ENCODE assay signal across 24 mouse cellular contexts in genomic region chr5:123522166-123522565, GRCm38 (mm10). TPM values are rescaled to one million over a fixed set of nuclear protein-coding genes. Genes with fewer than 3 reads are reported as not detected.
DNase-seq lines count a peak whose midpoint lies in the region; ATAC-seq lines count a peak whose summit lies in the region.
"Had no signal": no experiment of that assay in that cellular context is flagged by ENCODE, and none has a peak within 500 bp of the region (broad histone marks: within the 10 kb centered on the region; RNA-seq: fewer than 3 reads in every experiment).

No protein-coding gene starts in this region.

- H3K4me2 ChIP-seq in heart, embryonic 13.5 days: 0 out of 2 replicates have a peak overlapping the region, but pooled peaks have one; percentile 95
- H3K4me2 ChIP-seq in heart, embryonic 11.5 days: no peak overlapping the region
- H3K4me2 ChIP-seq in neural tube, embryonic 13.5 days: peak overlapping the region; percentile 92; the same call in 1 of the 2 replicates
- H3K4me2 ChIP-seq in liver, embryonic 15.5 days: peak overlapping the region; percentile 96

- no peak for ATAC-seq in heart, embryonic 13.5 days (ENCODE audit: extremely low read depth, insufficient number of reproducible peaks, low FRiP score, low TSS enrichment)
- ATAC-seq in heart, embryonic 11.5 days (replicated peaks; ENCODE audit: insufficient number of reproducible peaks, low FRiP score, low TSS enrichment): no peak
- no peak for ATAC-seq in neural tube, embryonic 13.5 days (ENCODE audit: low read depth)
- ATAC-seq in liver, embryonic 15.5 days (ENCODE audit: insufficient read depth): no peak
- ATAC-seq: CD4-positive, CD25-positive, alpha-beta regulatory T cell, adult 4 months; forebrain, embryonic 15.5 days; inflammation-experienced regulatory T-cells, adult 6 months had no signal

- WGBS in heart, embryonic 13.5 days: 69% methylated on average over 1 of the region's 1 CpGs
- 68% methylated on average over 1 of the region's 1 CpGs for WGBS in heart, embryonic 11.5 days (ENCODE audit: insufficient replicate concordance)
- WGBS in neural tube, embryonic 13.5 days: 88% methylated on average over 1 of the region's 1 CpGs
- 43% methylated on average over 1 of the region's 1 CpGs for WGBS in liver, embryonic 15.5 days (ENCODE audit: insufficient replicate concordance)

- H3K9ac ChIP-seq in heart, embryonic 13.5 days: peak overlapping the region; percentile 25; the same call in 1 of the 2 replicates
- no peak overlapping the region for H3K9ac ChIP-seq in heart, embryonic 11.5 days (ENCODE audit: low read depth, low read length)
- 0 out of 2 replicates have a peak overlapping the region, but pooled peaks have one; percentile 26 for H3K9ac ChIP-seq in neural tube, embryonic 13.5 days
- H3K9ac ChIP-seq in liver, embryonic 15.5 days: no peak overlapping the region; the same call in 1 of the 2 replicates
- H3K9ac ChIP-seq: embryonic facial prominence, embryonic 15.5 days had no signal

- peak; percentile 7 for DNase-seq in cerebellum, adult 9-11 months
- DNase-seq in cerebellum, postnatal 4 days (ENCODE audit: low spot score in 2 of 2): no peak
- DNase-seq in neural tube, embryonic 10.5 days (ENCODE audit: extremely low spot score, low spot score): no peak
- DNase-seq in adrenal gland, adult 18-20 months (ENCODE audit: low spot score in 2 of 2): no peak
- DNase-seq: cerebellum, adult 8-10 months; kidney, adult 8-10 months; lung, postnatal 14 days had no signal

- H3K27ac ChIP-seq in heart, embryonic 13.5 days (replicated peaks): no peak overlapping the region
- H3K27ac ChIP-seq in heart, embryonic 11.5 days (ENCODE audit: low read depth, low read length): no peak overlapping the region
- H3K27ac ChIP-seq in neural tube, embryonic 13.5 days (replicated peaks): no peak overlapping the region
- H3K27ac ChIP-seq in liver, embryonic 15.5 days (replicated peaks): no peak overlapping the region
- H3K27ac ChIP-seq: embryonic facial prominence, embryonic 15.5 days; forebrain, embryonic 15.5 days had no signal

- H3K27me3 ChIP-seq in heart, embryonic 13.5 days (replicated peaks): no peaks in the 10 kb centered on the region
- no peaks in the 10 kb centered on the region for H3K27me3 ChIP-seq in heart, embryonic 11.5 days (ENCODE audit: control insufficient read depth, insufficient read depth, low read length)
- H3K27me3 ChIP-seq in neural tube, embryonic 13.5 days: no peaks in the 10 kb centered on the region
- H3K27me3 ChIP-seq in liver, embryonic 15.5 days: no peaks in the 10 kb centered on the region
- H3K27me3 ChIP-seq: embryonic facial prominence, embryonic 15.5 days; forebrain, embryonic 15.5 days; megakaryocyte, embryonic 14.5 days had no signal

- H3K36me3 ChIP-seq in heart, embryonic 13.5 days: peaks cover 35% of the 10 kb centered on the region
- peaks cover 4% of the 10 kb centered on the region; the same call in 1 of the 2 replicates for H3K36me3 ChIP-seq in heart, embryonic 11.5 days (ENCODE audit: control insufficient read depth, insufficient read depth, low read length)
- peaks cover 32% of the 10 kb centered on the region for H3K36me3 ChIP-seq in neural tube, embryonic 13.5 days
- H3K36me3 ChIP-seq in liver, embryonic 15.5 days (replicated peaks): peaks cover 35% of the 10 kb centered on the region

- H3K4me3 ChIP-seq in heart, embryonic 13.5 days: no peak overlapping the region
- no peak overlapping the region for H3K4me3 ChIP-seq in heart, embryonic 11.5 days (ENCODE audit: low read depth, low read length)
- no peak overlapping the region for H3K4me3 ChIP-seq in neural tube, embryonic 13.5 days
- H3K4me3 ChIP-seq in liver, embryonic 15.5 days (replicated peaks): peak overlapping the region; percentile 85; the same call in 1 of the 2 replicates

- peaks cover 22% of the 10 kb centered on the region for H3K4me1 ChIP-seq in heart, embryonic 13.5 days
- H3K4me1 ChIP-seq in heart, embryonic 11.5 days (ENCODE audit: control insufficient read depth, insufficient read depth, low read length): peaks cover 12% of the 10 kb centered on the region
- H3K4me1 ChIP-seq in neural tube, embryonic 13.5 days (replicated peaks): peaks cover 36% of the 10 kb centered on the region
- H3K4me1 ChIP-seq in liver, embryonic 15.5 days (replicated peaks): peaks cover 35% of the 10 kb centered on the region

- H3K9me3 ChIP-seq in heart, embryonic 13.5 days: no peaks in the 10 kb centered on the region
- H3K9me3 ChIP-seq in heart, embryonic 11.5 days (replicated peaks; ENCODE audit: control insufficient read depth, low read length): no peaks in the 10 kb centered on the region
- H3K9me3 ChIP-seq in neural tube, embryonic 13.5 days: no peaks in the 10 kb centered on the region
- no peaks in the 10 kb centered on the region for H3K9me3 ChIP-seq in liver, embryonic 15.5 days (replicated peaks)
- H3K9me3 ChIP-seq: embryonic facial prominence, embryonic 15.5 days; forebrain, embryonic 15.5 days; G1E; megakaryocyte, embryonic 14.5 days had no signal

RNA-seq across cellular contexts. Expression of gene Diablo, which starts 1.8 kb away (rescaled TPM):
- polyA plus RNA-seq in heart, embryonic 13.5 days (2015; fragmentation: Nextera tagmentation; extraction: Ambion mirVana): 89.2 and 97.1 TPM in 2 replicates
- polyA plus RNA-seq in heart, embryonic 11.5 days (2014; fragmentation: Nextera tagmentation; extraction: Ambion mirVana): 95.1 and 109 TPM in 2 replicates
- polyA plus RNA-seq in neural tube, embryonic 13.5 days (2015; fragmentation: Nextera tagmentation; extraction: Ambion mirVana): 128 and 137 TPM in 2 replicates
- polyA plus RNA-seq in liver, embryonic 15.5 days (2015; fragmentation: Nextera tagmentation; extraction: Ambion mirVana): 51.6 and 54.9 TPM in 2 replicates
- total RNA-seq in adrenal gland, adult 18-20 months (2021): 10 to 100 TPM; 73.5 to 83.4 TPM

RNA-seq across cellular contexts. Expression of gene Gm49027, which starts 3.1 kb away (rescaled TPM):
- 0.43 TPM in 1 of 2 replicates, not detected in the other for polyA plus RNA-seq in heart, embryonic 13.5 days (2015; fragmentation: Nextera tagmentation; extraction: Ambion mirVana)
- 0.24 and 0.25 TPM in 2 replicates for polyA plus RNA-seq in heart, embryonic 11.5 days (2014; fragmentation: Nextera tagmentation; extraction: Ambion mirVana)
- 10.4 and 21.5 TPM in 2 replicates for polyA plus RNA-seq in neural tube, embryonic 13.5 days (2015; fragmentation: Nextera tagmentation; extraction: Ambion mirVana)
- 0.09 TPM in 1 of 2 replicates, not detected in the other for polyA plus RNA-seq in liver, embryonic 15.5 days (2015; fragmentation: Nextera tagmentation; extraction: Ambion mirVana)
- total RNA-seq in adrenal gland, adult 18-20 months (2021): 10 to 100 TPM in 1 of 2 experiments, 1 to 10 TPM in 1; 4.3 to 11.6 TPM
- total RNA-seq: gastrocnemius, adult 8-10 months; heart, postnatal 25 days; neutrophil, adult 5-6 weeks had no signal
- polyA plus RNA-seq: CD4-positive, CD25-positive, alpha-beta regulatory T cell, adult 4 months had no signal

RNA-seq across cellular contexts. Expression of gene B3gnt4, which starts 11.9 kb away (rescaled TPM):
- polyA plus RNA-seq in heart, embryonic 13.5 days (2015; fragmentation: Nextera tagmentation; extraction: Ambion mirVana): 0.20 and 0.35 TPM in 2 replicates
- polyA plus RNA-seq in heart, embryonic 11.5 days (2014; fragmentation: Nextera tagmentation; extraction: Ambion mirVana): 0.20 TPM in 1 of 2 replicates, not detected in the other
- polyA plus RNA-seq in neural tube, embryonic 13.5 days (2015; fragmentation: Nextera tagmentation; extraction: Ambion mirVana): 1.3 and 1.5 TPM in 2 replicates
- polyA plus RNA-seq in liver, embryonic 15.5 days (2015; fragmentation: Nextera tagmentation; extraction: Ambion mirVana): not detected in 2 replicates
- total RNA-seq in adrenal gland, adult 18-20 months (2021): under 1 TPM; 0.35 to 0.36 TPM
- total RNA-seq: gastrocnemius, adult 8-10 months; heart, postnatal 25 days; neutrophil, adult 5-6 weeks had no signal
- polyA plus RNA-seq: G1E had no signal

RNA-seq across cellular contexts. Expression of gene Il31, which starts 32.9 kb away (rescaled TPM):
- polyA plus RNA-seq in heart, embryonic 13.5 days (2015; fragmentation: Nextera tagmentation; extraction: Ambion mirVana): not detected in 2 replicates
- polyA plus RNA-seq in heart, embryonic 11.5 days (2014; fragmentation: Nextera tagmentation; extraction: Ambion mirVana): not detected in 2 replicates
- polyA plus RNA-seq in neural tube, embryonic 13.5 days (2015; fragmentation: Nextera tagmentation; extraction: Ambion mirVana): not detected in 2 replicates
- polyA plus RNA-seq in liver, embryonic 15.5 days (2015; fragmentation: Nextera tagmentation; extraction: Ambion mirVana): 0.12 TPM in 1 of 2 replicates, not detected in the other
- not detected for total RNA-seq in adrenal gland, adult 18-20 months (2021)
- total RNA-seq: adrenal gland, postnatal 4 days; G1E; gastrocnemius, adult 8-10 months; heart, postnatal 25 days; layer of hippocampus, postnatal 10 days; left cerebral cortex, postnatal 10 days; neutrophil, adult 5-6 weeks had no signal
- polyA plus RNA-seq: CD4-positive, CD25-positive, alpha-beta regulatory T cell, adult 4 months; embryonic facial prominence, embryonic 15.5 days; forebrain, embryonic 15.5 days; G1E; inflammation-experienced regulatory T-cells, adult 6 months; liver, embryonic 16.5 days had no signal

RNA-seq across cellular contexts. Expression of gene Lrrc43, which starts 33.1 kb away (rescaled TPM):
- not detected in 2 replicates for polyA plus RNA-seq in heart, embryonic 13.5 days (2015; fragmentation: Nextera tagmentation; extraction: Ambion mirVana)
- polyA plus RNA-seq in heart, embryonic 11.5 days (2014; fragmentation: Nextera tagmentation; extraction: Ambion mirVana): not detected in 2 replicates
- polyA plus RNA-seq in neural tube, embryonic 13.5 days (2015; fragmentation: Nextera tagmentation; extraction: Ambion mirVana): 0.10 TPM in 1 of 2 replicates, not detected in the other
- polyA plus RNA-seq in liver, embryonic 15.5 days (2015; fragmentation: Nextera tagmentation; extraction: Ambion mirVana): not detected in 2 replicates
- not detected for total RNA-seq in adrenal gland, adult 18-20 months (2021)
- total RNA-seq: adrenal gland, postnatal 4 days; G1E; gastrocnemius, adult 8-10 months; heart, postnatal 25 days; neutrophil, adult 5-6 weeks had no signal
- polyA plus RNA-seq: CD4-positive, CD25-positive, alpha-beta regulatory T cell, adult 4 months; G1E; inflammation-experienced regulatory T-cells, adult 6 months; liver, embryonic 16.5 days had no signal

Comparison
In these comparisons a context has a peak if more than half of its experiments do, and no peak if none do; other contexts are left out.
1. H3K9ac ChIP-seq: peak in heart, embryonic 13.5 days (single experiment) and neural tube, embryonic 13.5 days (single experiment); none in heart, embryonic 11.5 days (single experiment) and liver, embryonic 15.5 days (single experiment).